Mouse (Mus musculus) hindbrain, embryonic 15.5 days (tissue): ENCODE data around the gene Ifitm6. TPM values are rescaled to one million over a fixed set of nuclear protein-coding genes. Genes with fewer than 3 reads are reported as not detected.

Source experiments
- ATAC-seq: fragments of 200-750 bp; cut with Nextera tagmentation; 2 replicates; pipeline ENCODE4 v1.8.0; 2017; ENCODE audit warnings: low read depth, moderate number of reproducible peaks, moderate TSS enrichment; ENCODE audit not compliant: low FRiP score
- H3K27ac ChIP-seq: fragments of 300-500 bp; sonication (generic); replicated peaks from 2 replicates; pipeline ENCODE4 v1.5.1; 2015; ENCODE audit warnings: mild to moderate bottlenecking, inconsistent platforms
- H3K27me3 ChIP-seq: fragments of 300-500 bp; sonication (generic); 2 replicates; pipeline ENCODE4 v1.6.1; 2015; ENCODE audit warnings: control low read depth, inconsistent platforms
- H3K36me3 ChIP-seq: fragments of 300-500 bp; sonication (generic); 2 replicates; pipeline ENCODE4 v1.6.1; 2015; ENCODE audit warnings: control low read depth, inconsistent platforms
- H3K4me1 ChIP-seq: fragments of 300-500 bp; sonication (generic); replicated peaks from 2 replicates; pipeline ENCODE4 v1.6.1; 2015; ENCODE audit warnings: control low read depth, inconsistent platforms
- H3K4me2 ChIP-seq: fragments of 300-500 bp; sonication (generic); 2 replicates; pipeline ENCODE4 v1.6.1; 2015; ENCODE audit warnings: moderate library complexity, mild to moderate bottlenecking, inconsistent platforms
- H3K4me3 ChIP-seq: fragments of 300-500 bp; sonication (generic); 2 replicates; pipeline ENCODE4 v1.5.1; 2015; ENCODE audit warnings: mild to moderate bottlenecking, inconsistent platforms
- H3K9ac ChIP-seq: fragments of 300-500 bp; sonication (generic); 2 replicates; pipeline ENCODE4 v1.6.1; 2015; ENCODE audit warnings: inconsistent platforms
- H3K9me3 ChIP-seq: fragments of 300-500 bp; sonication (generic); 2 replicates; pipeline ENCODE4 v1.6.1; 2016; ENCODE audit warnings: control low read depth, inconsistent platforms
- WGBS: fragments of 180-500 bp; shearing (Covaris S2); methylation state at CpG from one replicate; pipeline ENCODE4 v1.1.7; 2015; 5-methylcytosine and 5-hydroxymethylcytosine counted together
- polyA plus RNA-seq: library from polyadenylated mRNA; unstranded; fragments of >200 nt; fragmentation: Nextera tagmentation; extraction: Ambion mirVana; gene quantifications from 2 replicates; pipeline ENCODE4 v1.2.1, GENCODE M21; 2015

Gene Ifitm6
- polyA plus RNA-seq, 1 experiment from 2014 or later: 1.7 TPM

GRCm38 (mm10) chr7:141016707-141017697 is 722 bp downstream of the Ifitm6 start:
- Histone ChIP-seq H3K4me2 (no peak overlapping the region), H3K27me3 (no peaks in the 10 kb centered on the region), H3K9me3 (no peaks in the 10 kb centered on the region), H3K9ac (no peak overlapping the region), H3K4me3 (no peak overlapping the region), H3K4me1 (no peaks in the 10 kb centered on the region), H3K36me3 (no peaks in the 10 kb centered on the region), H3K27ac (no peak overlapping the region)
- no peak for ATAC-seq
- WGBS: 88% methylated on average over 10 of the region's 10 CpGs

- H3K9ac ChIP-seq: no peak overlapping the region
- no peak overlapping the region for H3K4me3 ChIP-seq
- H3K27me3 ChIP-seq: no peaks in the 10 kb centered on the region
- ATAC-seq: no peak
- H3K4me2 ChIP-seq: no peak overlapping the region
- 88% methylated on average over 7 of the region's 7 CpGs for WGBS
- H3K9me3 ChIP-seq: no peaks in the 10 kb centered on the region
- H3K36me3 ChIP-seq: no peaks in the 10 kb centered on the region
- H3K27ac ChIP-seq: no peak overlapping the region
- H3K4me1 ChIP-seq: peaks cover 6% of the 10 kb centered on the region; the same call in 1 of the 2 replicates
These were observed 6.4 kb downstream of the Ifitm6 start for GRCm38 (mm10) chr7:141011238-141011770.

- Histone ChIP-seq H3K9ac (no peak within 1 kb of the TSS), H3K27ac (no peak within 1 kb of the TSS), H3K27me3 (no peaks in the 10 kb centered on the region), H3K4me2 (peak within 1 kb of the TSS; percentile 35), H3K4me3 (peak within 1 kb of the TSS; percentile 19; the same call in 1 of the 2 replicates), H3K9me3 (no peaks in the 10 kb centered on the region), H3K4me1 (peaks cover 6% of the 10 kb centered on the region; the same call in 1 of the 2 replicates), H3K36me3 (no peaks in the 10 kb centered on the region)
- WGBS: 40% methylated on average over 10 of the region's 10 CpGs
- no peak for ATAC-seq
These were observed 7.1 kb downstream of the Ifitm6 start, which contains the start of gene Ifitm3 for GRCm38 (mm10) chr7:141010593-141010992. Gene Ifitm3, minus strand, starts transcription at chr7:141010770.

GRCm38 (mm10) chr7:141009665-141010064 is 8.1 kb downstream of the Ifitm6 start:
- no peak overlapping the region for H3K27ac ChIP-seq
- H3K9me3 ChIP-seq: no peaks in the 10 kb centered on the region
- H3K4me3 ChIP-seq: peak overlapping the region; percentile 19; the same call in 1 of the 2 replicates
- 91% methylated on average over 9 of the region's 9 CpGs for WGBS
- H3K27me3 ChIP-seq: no peaks in the 10 kb centered on the region
- H3K4me2 ChIP-seq: peak overlapping the region; percentile 35
- no peaks in the 10 kb centered on the region for H3K36me3 ChIP-seq
- ATAC-seq: no peak
- peaks cover 6% of the 10 kb centered on the region; the same call in 1 of the 2 replicates for H3K4me1 ChIP-seq
- no peak overlapping the region for H3K9ac ChIP-seq

- no peaks in the 10 kb centered on the region for H3K36me3 ChIP-seq
These were observed 8.6 kb downstream of the Ifitm6 start for GRCm38 (mm10) chr7:141008938-141009660.

GRCm38 (mm10) chr7:141008312-141008761 is 9.4 kb downstream of the Ifitm6 start:
- ATAC-seq: no peak
- Histone ChIP-seq H3K4me3 (no peak overlapping the region), H3K4me1 (peaks cover 6% of the 10 kb centered on the region; the same call in 1 of the 2 replicates), H3K27ac (no peak overlapping the region), H3K9ac (no peak overlapping the region), H3K9me3 (no peaks in the 10 kb centered on the region), H3K27me3 (no peaks in the 10 kb centered on the region), H3K4me2 (peak overlapping the region; percentile 37; the same call in 1 of the 2 replicates), H3K36me3 (no peaks in the 10 kb centered on the region)
- WGBS: 9% methylated on average over 7 of the region's 7 CpGs

More at GRCm38 (mm10) chr7:141008938-141009660, 8.6 kb downstream of the Ifitm6 start:
- Histone ChIP-seq H3K9me3 (no peaks in the 10 kb centered on the region), H3K9ac (no peak overlapping the region), H3K4me2 (peak overlapping the region; percentile 37), H3K27ac (no peak overlapping the region), H3K4me1 (peaks cover 6% of the 10 kb centered on the region; the same call in 1 of the 2 replicates), H3K4me3 (no peak overlapping the region), H3K27me3 (no peaks in the 10 kb centered on the region)
- WGBS: 8% methylated on average over 20 of the region's 20 CpGs
- ATAC-seq: 0 out of 2 replicates have a peak, but pooled peaks have one; percentile 34

GRCm38 (mm10) chr7:141006914-141007313 is 10.8 kb downstream of the Ifitm6 start:
- WGBS: 64% methylated on average over 5 of the region's 5 CpGs
- Histone ChIP-seq H3K9me3 (no peaks in the 10 kb centered on the region), H3K27me3 (no peaks in the 10 kb centered on the region), H3K27ac (no peak overlapping the region), H3K4me1 (peaks cover 6% of the 10 kb centered on the region; the same call in 1 of the 2 replicates), H3K9ac (no peak overlapping the region), H3K4me3 (no peak overlapping the region), H3K36me3 (no peaks in the 10 kb centered on the region), H3K4me2 (no peak overlapping the region)
- ATAC-seq: no peak

GRCm38 (mm10) chr7:141006446-141006845 is 11.3 kb downstream of the Ifitm6 start:
- H3K4me3 ChIP-seq: no peak overlapping the region
- no peak overlapping the region for H3K9ac ChIP-seq
- WGBS: 87% methylated on average over 6 of the region's 6 CpGs
- H3K9me3 ChIP-seq: no peaks in the 10 kb centered on the region
- H3K27me3 ChIP-seq: no peaks in the 10 kb centered on the region
- no peak for ATAC-seq
- no peaks in the 10 kb centered on the region for H3K36me3 ChIP-seq
- H3K27ac ChIP-seq: no peak overlapping the region
- H3K4me2 ChIP-seq: no peak overlapping the region
- H3K4me1 ChIP-seq: peaks cover 6% of the 10 kb centered on the region; the same call in 1 of the 2 replicates

- no peak overlapping the region for H3K9ac ChIP-seq
- WGBS: 86% methylated on average over 5 of the region's 5 CpGs
- H3K27ac ChIP-seq: no peak overlapping the region
- no peak overlapping the region for H3K4me2 ChIP-seq
- ATAC-seq: no peak
- no peaks in the 10 kb centered on the region for H3K9me3 ChIP-seq
- no peaks in the 10 kb centered on the region for H3K36me3 ChIP-seq
- H3K27me3 ChIP-seq: no peaks in the 10 kb centered on the region
- no peaks in the 10 kb centered on the region for H3K4me1 ChIP-seq
- no peak overlapping the region for H3K4me3 ChIP-seq
These were observed 14.3 kb downstream of the Ifitm6 start for GRCm38 (mm10) chr7:141003248-141004010.

GRCm38 (mm10) chr7:141000881-141001708 is 16.6 kb downstream of the Ifitm6 start:
- no peaks in the 10 kb centered on the region for H3K9me3 ChIP-seq
- H3K4me3 ChIP-seq: no peak overlapping the region
- no peaks in the 10 kb centered on the region for H3K36me3 ChIP-seq
- no peak overlapping the region for H3K4me2 ChIP-seq
- H3K27ac ChIP-seq: no peak overlapping the region
- ATAC-seq: no peak
- H3K9ac ChIP-seq: no peak overlapping the region
- 68% methylated on average over 15 of the region's 15 CpGs for WGBS
- no peaks in the 10 kb centered on the region for H3K27me3 ChIP-seq
- no peaks in the 10 kb centered on the region for H3K4me1 ChIP-seq
